Mouse (Mus musculus): ENCODE measurements around the gene Spata4. TPM values are rescaled to one million over a fixed set of nuclear protein-coding genes. Genes with fewer than 3 reads are reported as not detected.
"Not testable (repeated sequence)": the region's sequence is repeated elsewhere in the genome, so short reads cannot be mapped to it uniquely, and the experiment has no call there.

The Spata4 gene
- not detected for total RNA-seq (2022)

- DNase-seq (ENCODE audit: low spot score): no peak
These were observed at the start of gene Spata4 for GRCm38 (mm10) chr8:54600671-54601251. Spata4 (plus strand) TSS chr8:54600781.

DNA sequence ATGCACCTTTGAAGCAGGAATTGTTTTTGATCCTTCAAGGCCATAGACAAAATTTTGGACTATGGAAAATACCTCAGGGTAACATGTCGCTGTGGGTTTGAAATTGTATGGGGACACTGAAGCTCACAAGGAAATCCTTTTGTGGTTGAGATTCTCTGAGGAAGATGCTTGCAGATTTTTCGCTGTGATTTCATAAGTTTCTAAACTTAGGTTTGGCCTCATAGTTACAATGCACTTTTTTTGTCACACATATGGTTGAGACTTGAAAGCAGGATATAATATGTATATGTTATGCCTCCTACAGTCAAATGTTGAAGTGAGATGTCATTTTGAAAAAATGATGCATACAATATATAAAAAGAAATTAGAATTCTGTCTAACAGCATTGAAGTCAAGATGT is 45.7 kb upstream of the Spata4 start:
- DNase-seq (ENCODE audit: low spot score): no peak

GRCm38 (mm10) chr8:54562137-54562536 is 38.4 kb upstream of the Spata4 start:
- DNase-seq (ENCODE audit: low spot score): no peak

DNA sequence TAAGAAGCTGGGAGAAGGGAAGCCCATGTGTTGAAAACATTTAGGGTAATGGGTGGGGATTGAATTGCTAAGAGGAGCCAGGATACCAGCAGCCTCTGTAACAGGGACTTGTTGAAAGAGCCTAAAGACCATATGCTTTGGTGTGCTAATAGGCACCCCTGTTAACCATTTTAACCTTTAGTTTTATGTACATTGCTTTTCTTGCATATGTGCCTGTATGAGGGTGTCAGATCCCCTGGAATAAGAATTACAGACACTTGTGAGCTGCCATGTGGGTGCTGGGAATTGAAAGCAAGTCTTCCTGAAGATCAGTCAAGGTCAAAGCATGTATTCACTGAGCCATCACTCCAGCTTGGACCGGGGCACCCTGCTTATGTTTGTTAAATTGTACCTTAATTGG is 35.4 kb upstream of the Spata4 start:
- DNase-seq (ENCODE audit: low spot score): no peak

DNA sequence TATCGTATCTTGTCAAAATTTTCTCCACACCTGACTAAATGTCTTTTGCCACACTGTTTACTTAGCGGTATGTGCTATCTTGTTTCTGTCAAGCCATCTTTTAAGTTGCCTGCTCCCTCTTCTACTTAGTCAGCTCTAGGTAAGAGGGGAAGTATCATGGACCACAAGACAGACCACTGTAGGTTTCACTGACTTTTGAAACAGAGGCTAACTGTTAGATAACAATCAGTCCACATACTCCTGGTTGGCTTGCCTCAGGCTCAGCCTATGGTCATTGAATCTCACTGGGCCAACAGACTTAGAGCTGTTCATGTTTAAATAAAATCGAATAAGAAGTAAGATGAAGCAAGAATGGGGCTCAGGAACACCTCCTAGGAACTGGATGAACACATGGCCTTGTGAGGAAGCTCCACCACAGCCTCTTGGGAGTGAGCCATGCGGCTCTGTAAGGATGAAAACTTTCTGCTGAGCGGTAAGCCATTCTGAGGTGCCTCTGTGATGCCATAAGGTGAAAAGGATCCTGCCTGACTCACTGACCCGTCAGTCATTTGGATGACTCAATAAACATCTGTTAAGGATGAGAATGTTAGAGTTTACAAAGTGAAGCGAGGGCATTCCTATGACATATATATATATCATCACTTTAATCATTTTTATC is 34.8 kb upstream of the Spata4 start:
- DNase-seq (ENCODE audit: low spot score): no peak

- DNase-seq (ENCODE audit: low spot score): no peak
These were observed 33.4 kb upstream of the Spata4 start for GRCm38 (mm10) chr8:54567168-54567567.

- peak; percentile 35 for DNase-seq (ENCODE audit: low spot score)
These were observed 29.7 kb upstream of the Spata4 start for GRCm38 (mm10) chr8:54570618-54571609.

DNA sequence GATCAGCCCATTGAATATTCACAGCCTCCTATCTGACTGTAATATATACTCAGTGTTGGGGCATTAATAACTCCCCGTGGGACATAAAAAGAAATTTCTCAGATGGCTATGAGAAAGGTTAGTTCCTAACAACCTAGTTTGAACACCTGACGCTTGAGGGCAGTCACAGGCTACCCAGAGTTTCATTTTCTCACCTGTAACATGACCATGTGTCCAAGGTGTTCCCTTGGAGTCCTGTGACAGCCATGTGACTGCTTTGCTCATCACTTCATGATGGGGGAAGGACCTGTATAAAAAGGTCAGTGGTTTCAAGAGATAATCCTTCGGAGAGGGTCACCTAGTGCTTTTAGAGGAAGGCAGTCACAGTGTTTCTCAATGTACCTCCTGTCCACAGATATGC is 19.1 kb upstream of the Spata4 start:
- no peak for DNase-seq (ENCODE audit: low spot score)

- no peak for DNase-seq (ENCODE audit: low spot score)
These were observed 17.7 kb upstream of the Spata4 start for GRCm38 (mm10) chr8:54582886-54583285.

GRCm38 (mm10) chr8:54594634-54595033 is 5.9 kb upstream of the Spata4 start:
- no peak for DNase-seq (ENCODE audit: low spot score)

DNA sequence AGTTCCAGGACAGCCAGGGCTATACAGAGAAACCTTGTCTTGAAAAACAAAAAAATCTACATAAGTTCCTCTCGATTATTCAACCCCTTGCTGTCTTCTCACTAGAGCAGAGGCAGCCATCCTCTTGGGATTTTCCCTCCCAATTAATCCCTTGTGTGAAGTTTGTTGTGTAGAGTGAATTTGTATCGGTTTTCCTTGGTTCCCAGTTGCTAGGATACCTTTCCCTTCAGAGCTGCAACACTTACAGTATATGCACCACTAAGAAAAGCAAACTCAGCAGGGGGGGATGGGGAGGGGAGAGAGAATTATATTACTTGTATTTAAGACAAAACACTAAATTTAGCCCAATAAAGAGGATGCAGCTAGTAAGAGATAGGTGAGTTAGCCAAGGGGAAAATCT is 4.5 kb upstream of the Spata4 start:
- no peak for DNase-seq (ENCODE audit: low spot score)

- DNase-seq (ENCODE audit: low spot score): no peak
These were observed 3.6 kb upstream of the Spata4 start for GRCm38 (mm10) chr8:54596940-54597339.

GRCm38 (mm10) chr8:54597386-54597785 is 3.2 kb upstream of the Spata4 start:
- no peak for DNase-seq (ENCODE audit: low spot score)

GRCm38 (mm10) chr8:54603440-54603839 is 2.9 kb downstream of the Spata4 start:
- DNase-seq (ENCODE audit: low spot score): no peak

DNA sequence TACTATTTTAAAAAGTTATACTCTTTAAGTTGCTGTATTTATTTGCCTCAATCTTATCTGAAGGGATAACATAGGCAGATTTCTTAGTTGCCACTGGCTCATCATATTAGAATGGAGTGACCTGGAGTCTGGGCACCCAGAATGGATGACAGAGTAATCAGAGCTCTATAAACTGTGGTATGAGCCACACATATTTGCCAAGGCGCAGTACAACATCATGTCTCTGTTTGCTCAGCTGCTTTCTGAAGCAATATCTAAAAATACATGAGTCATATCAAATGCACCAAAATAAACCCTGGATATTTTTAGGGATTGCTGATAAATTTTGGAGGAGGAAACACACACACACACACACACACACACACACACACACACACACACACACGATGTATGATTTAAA is 8.8 kb downstream of the Spata4 start:
- peak; percentile 55 for DNase-seq (ENCODE audit: low spot score)

GRCm38 (mm10) chr8:54610238-54610637 is 9.7 kb downstream of the Spata4 start:
- peak; percentile 39 for DNase-seq (ENCODE audit: low spot score)

DNA sequence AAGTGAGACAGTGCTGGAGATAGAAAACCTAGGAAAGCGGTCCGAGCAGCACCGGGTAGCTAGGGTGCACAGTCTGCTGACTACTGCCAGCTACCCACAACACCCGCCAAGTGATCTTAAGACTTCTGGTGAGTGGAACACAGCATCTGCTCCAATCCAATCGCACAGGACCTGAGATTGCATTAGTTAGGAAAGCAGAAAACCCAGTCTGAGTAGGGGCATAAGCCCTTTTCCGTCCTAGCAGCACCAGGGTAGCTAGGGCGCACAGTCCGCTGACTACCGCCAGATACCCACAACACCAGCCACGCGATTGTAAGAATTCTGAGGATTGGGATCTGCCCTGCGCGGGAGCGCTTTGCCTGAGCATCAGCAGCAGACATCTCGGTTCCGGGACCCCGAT is 16.1 kb downstream of the Spata4 start:
- not testable (repeated sequence) for DNase-seq (ENCODE audit: low spot score)

DNA sequence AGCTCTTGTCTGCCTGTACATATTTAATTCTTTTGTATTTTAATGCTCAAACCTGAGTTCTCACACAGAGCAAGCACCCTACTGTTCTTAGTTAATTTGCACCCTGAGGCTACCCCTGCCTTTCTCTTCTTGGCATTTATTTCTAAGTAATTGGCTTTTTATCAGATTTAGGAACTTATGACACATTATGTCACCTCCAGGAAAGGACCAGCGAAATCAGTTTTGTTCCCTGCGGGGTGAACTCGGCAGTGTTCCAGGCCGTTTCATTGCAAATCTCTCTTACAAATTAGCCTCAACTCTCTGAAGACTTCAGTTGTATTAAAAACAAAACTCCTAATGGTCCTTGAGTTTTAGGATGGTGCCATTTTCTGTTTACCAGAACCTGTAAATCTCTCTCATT is 38.1 kb downstream of the Spata4 start:
- DNase-seq (ENCODE audit: low spot score): no peak
